Mouse (Mus musculus) midbrain, embryonic 15.5 days (tissue): ENCODE data around the gene Ank2. TPM values are rescaled to one million over a fixed set of nuclear protein-coding genes. Genes with fewer than 3 reads are reported as not detected.

Experiments used
- ATAC-seq: fragments of 200-750 bp; cut with Nextera tagmentation; replicated peaks from 2 replicates; pipeline ENCODE4 v1.8.0; 2017; ENCODE audit warnings: moderate TSS enrichment
- H3K27ac ChIP-seq: fragments of 300-500 bp; sonication (generic); 2 replicates; pipeline ENCODE4 v1.5.1; 2015; ENCODE audit warnings: mild to moderate bottlenecking, inconsistent platforms
- H3K27me3 ChIP-seq: fragments of 300-500 bp; sonication (generic); replicated peaks from 2 replicates; pipeline ENCODE4 v1.6.1; 2015; ENCODE audit warnings: inconsistent platforms
- H3K36me3 ChIP-seq: fragments of 300-500 bp; sonication (generic); replicated peaks from 2 replicates; pipeline ENCODE4 v1.6.1; 2015; ENCODE audit warnings: inconsistent platforms
- H3K4me1 ChIP-seq: fragments of 300-500 bp; sonication (generic); 2 replicates; pipeline ENCODE4 v1.6.1; 2015; ENCODE audit warnings: inconsistent platforms
- H3K4me2 ChIP-seq: fragments of 300-500 bp; sonication (generic); 2 replicates; pipeline ENCODE4 v1.6.1; 2015; ENCODE audit warnings: inconsistent platforms, mild to moderate bottlenecking, moderate library complexity
- H3K4me3 ChIP-seq: fragments of 300-500 bp; sonication (generic); 2 replicates; pipeline ENCODE4 v1.5.1; 2015; ENCODE audit warnings: mild to moderate bottlenecking, inconsistent platforms
- H3K9ac ChIP-seq: fragments of 300-500 bp; sonication (generic); 2 replicates; pipeline ENCODE4 v1.6.1; 2015; ENCODE audit warnings: mild to moderate bottlenecking, inconsistent platforms
- H3K9me3 ChIP-seq: fragments of 300-500 bp; sonication (generic); 2 replicates; pipeline ENCODE4 v1.6.1; 2016; ENCODE audit warnings: inconsistent platforms
- WGBS: fragments of 180-500 bp; shearing (Covaris S2); methylation state at CpG from one replicate; pipeline ENCODE4 v1.1.7; 2015; ENCODE audit warnings: mixed read lengths; 5-methylcytosine and 5-hydroxymethylcytosine counted together
- polyA plus RNA-seq: library from polyadenylated mRNA; unstranded; fragments of >200 nt; fragmentation: Nextera tagmentation; extraction: Ambion mirVana; gene quantifications from 2 replicates; pipeline ENCODE4 v1.2.1, GENCODE M21; 2015

Gene Ank2
- polyA plus RNA-seq, 1 experiment from 2014 or later = 216 TPM

GRCm38 (mm10) chr3:127260786-127261166, 238.4 kb downstream of the Ank2 start:
- peak; percentile 41; the same call in 1 of the 2 replicates for ATAC-seq
- H3K9me3 ChIP-seq = no peaks in the 10 kb centered on the region
- peak overlapping the region; percentile 19; the same call in 1 of the 2 replicates for H3K4me2 ChIP-seq
- H3K36me3 ChIP-seq = no peaks in the 10 kb centered on the region
- H3K9ac ChIP-seq = no peak overlapping the region
- peaks cover 32% of the 10 kb centered on the region for H3K4me1 ChIP-seq
- peak overlapping the region; percentile 63 for H3K27ac ChIP-seq
- H3K4me3 ChIP-seq = no peak overlapping the region
- no peaks in the 10 kb centered on the region for H3K27me3 ChIP-seq
- 34% methylated on average over 7 of the region's 7 CpGs for WGBS

- WGBS = 39% methylated on average over 15 of the region's 15 CpGs
- peak overlapping the region; percentile 19; the same call in 1 of the 2 replicates for H3K4me2 ChIP-seq
- H3K36me3 ChIP-seq = no peaks in the 10 kb centered on the region
- peaks cover 26% of the 10 kb centered on the region for H3K4me1 ChIP-seq
- no peak overlapping the region for H3K4me3 ChIP-seq
- peak overlapping the region; percentile 63 for H3K27ac ChIP-seq
- H3K9me3 ChIP-seq = no peaks in the 10 kb centered on the region
- no peaks in the 10 kb centered on the region for H3K27me3 ChIP-seq
- peak; percentile 49; the same call in 1 of the 2 replicates for ATAC-seq
- no peak overlapping the region for H3K9ac ChIP-seq
Measured at GRCm38 (mm10) chr3:127260007-127260785, 239.0 kb downstream of the Ank2 start.

GRCm38 (mm10) chr3:127258466-127259075, 240.6 kb downstream of the Ank2 start:
- Histone ChIP-seq H3K4me3 (no peak overlapping the region), H3K36me3 (no peaks in the 10 kb centered on the region), H3K27me3 (no peaks in the 10 kb centered on the region), H3K9ac (no peak overlapping the region), H3K4me2 (peak overlapping the region; percentile 60), H3K9me3 (no peaks in the 10 kb centered on the region), H3K27ac (no peak overlapping the region), H3K4me1 (peaks cover 24% of the 10 kb centered on the region)
- ATAC-seq = no peak
- WGBS = 29% methylated on average over 15 of the region's 15 CpGs

GRCm38 (mm10) chr3:127257969-127258368, 241.2 kb downstream of the Ank2 start:
- 2% methylated on average over 18 of the region's 18 CpGs for WGBS
- Histone ChIP-seq H3K27me3 (no peaks in the 10 kb centered on the region), H3K4me1 (peaks cover 24% of the 10 kb centered on the region), H3K4me3 (peak overlapping the region; percentile 33), H3K27ac (peak overlapping the region; percentile 73), H3K9me3 (no peaks in the 10 kb centered on the region), H3K4me2 (peak overlapping the region; percentile 60), H3K9ac (peak overlapping the region; percentile 33; the same call in 1 of the 2 replicates), H3K36me3 (no peaks in the 10 kb centered on the region)
- peak; percentile 43 for ATAC-seq

- ATAC-seq = peak; percentile 79
- Histone ChIP-seq H3K27me3 (no peaks in the 10 kb centered on the region), H3K9me3 (no peaks in the 10 kb centered on the region), H3K27ac (peak overlapping the region; percentile 73), H3K4me3 (peak overlapping the region; percentile 33), H3K9ac (peak overlapping the region; percentile 33), H3K36me3 (no peaks in the 10 kb centered on the region), H3K4me2 (peak overlapping the region; percentile 60), H3K4me1 (peaks cover 24% of the 10 kb centered on the region)
- 1% methylated on average over 13 of the region's 13 CpGs for WGBS
Measured at GRCm38 (mm10) chr3:127257279-127257925, 241.7 kb downstream of the Ank2 start.

- Histone ChIP-seq H3K36me3 (no peaks in the 10 kb centered on the region), H3K4me2 (no peak overlapping the region), H3K4me1 (peaks cover 24% of the 10 kb centered on the region), H3K4me3 (no peak overlapping the region), H3K9ac (no peak overlapping the region), H3K27me3 (no peaks in the 10 kb centered on the region), H3K27ac (no peak overlapping the region), H3K9me3 (no peaks in the 10 kb centered on the region)
- no peak for ATAC-seq
- 68% methylated on average over 2 of the region's 2 CpGs for WGBS
Measured at GRCm38 (mm10) chr3:127256681-127257080, 242.5 kb downstream of the Ank2 start.

GRCm38 (mm10) chr3:127250930-127251329, 248.2 kb downstream of the Ank2 start:
- Histone ChIP-seq H3K27ac (no peak overlapping the region), H3K4me1 (0 out of 2 replicates have a peak, but pooled peaks cover 4% of the 10 kb centered on the region), H3K4me3 (no peak overlapping the region), H3K36me3 (no peaks in the 10 kb centered on the region), H3K27me3 (no peaks in the 10 kb centered on the region), H3K4me2 (no peak overlapping the region), H3K9ac (no peak overlapping the region), H3K9me3 (no peaks in the 10 kb centered on the region)
- ATAC-seq = no peak
- 59% methylated on average over 5 of the region's 5 CpGs for WGBS

GRCm38 (mm10) chr3:127248611-127249010, 250.5 kb downstream of the Ank2 start:
- Histone ChIP-seq H3K4me2 (no peak overlapping the region), H3K4me1 (peaks cover 12% of the 10 kb centered on the region), H3K27me3 (no peaks in the 10 kb centered on the region), H3K4me3 (no peak overlapping the region), H3K9me3 (no peaks in the 10 kb centered on the region), H3K36me3 (no peaks in the 10 kb centered on the region), H3K27ac (no peak overlapping the region), H3K9ac (no peak overlapping the region)
- ATAC-seq = no peak

- H3K4me2 ChIP-seq = no peak overlapping the region
- ATAC-seq = no peak
- no peaks in the 10 kb centered on the region for H3K27me3 ChIP-seq
- H3K9me3 ChIP-seq = no peaks in the 10 kb centered on the region
- 81% methylated on average over 11 of the region's 11 CpGs for WGBS
- H3K4me3 ChIP-seq = no peak overlapping the region
- H3K27ac ChIP-seq = no peak overlapping the region
- peaks cover 16% of the 10 kb centered on the region for H3K4me1 ChIP-seq
- H3K36me3 ChIP-seq = no peaks in the 10 kb centered on the region
- H3K9ac ChIP-seq = no peak overlapping the region
Measured at GRCm38 (mm10) chr3:127246989-127247708, 252.0 kb downstream of the Ank2 start.

- WGBS = 25% methylated on average over 10 of the region's 10 CpGs
- Histone ChIP-seq H3K27ac (peak overlapping the region; percentile 68), H3K9ac (no peak overlapping the region), H3K9me3 (no peaks in the 10 kb centered on the region), H3K27me3 (no peaks in the 10 kb centered on the region), H3K36me3 (no peaks in the 10 kb centered on the region), H3K4me3 (no peak overlapping the region), H3K4me1 (peaks cover 19% of the 10 kb centered on the region), H3K4me2 (0 out of 2 replicates have a peak overlapping the region, but pooled peaks have one; percentile 7)
- ATAC-seq = peak; percentile 84
Measured at GRCm38 (mm10) chr3:127243928-127244642, 255.1 kb downstream of the Ank2 start.

- Histone ChIP-seq H3K27ac (no peak overlapping the region), H3K9ac (no peak overlapping the region), H3K4me3 (no peak overlapping the region), H3K36me3 (no peaks in the 10 kb centered on the region), H3K9me3 (no peaks in the 10 kb centered on the region), H3K4me1 (peaks cover 19% of the 10 kb centered on the region), H3K27me3 (no peaks in the 10 kb centered on the region), H3K4me2 (no peak overlapping the region)
- WGBS = 76% methylated on average over 11 of the region's 11 CpGs
- no peak for ATAC-seq
Measured at GRCm38 (mm10) chr3:127242234-127242810, 256.8 kb downstream of the Ank2 start.
